Mouse (Mus musculus) C2C12 (cell line): ENCODE results near the gene Gckr.

ENCODE experiments used
- CTCF ChIP-seq: IDR thresholded peaks from one replicate; pipeline ENCODE4 v1.5.1; 2011; ENCODE audit not compliant: control insufficient read depth, insufficient read depth, insufficient read length
- MAX ChIP-seq: IDR thresholded peaks from one replicate; pipeline ENCODE4 v1.6.1; 2011; ENCODE audit warnings: mild to moderate bottlenecking, control low read depth

GRCm38 (mm10) chr5:31322776-31323175, 25.5 kb downstream of the Gckr start:
- TF ChIP-seq CTCF (no peak), MAX (no peak)
